Comparison of ENCODE assay signal across 8 mouse cellular contexts in the genomic region with DNA sequence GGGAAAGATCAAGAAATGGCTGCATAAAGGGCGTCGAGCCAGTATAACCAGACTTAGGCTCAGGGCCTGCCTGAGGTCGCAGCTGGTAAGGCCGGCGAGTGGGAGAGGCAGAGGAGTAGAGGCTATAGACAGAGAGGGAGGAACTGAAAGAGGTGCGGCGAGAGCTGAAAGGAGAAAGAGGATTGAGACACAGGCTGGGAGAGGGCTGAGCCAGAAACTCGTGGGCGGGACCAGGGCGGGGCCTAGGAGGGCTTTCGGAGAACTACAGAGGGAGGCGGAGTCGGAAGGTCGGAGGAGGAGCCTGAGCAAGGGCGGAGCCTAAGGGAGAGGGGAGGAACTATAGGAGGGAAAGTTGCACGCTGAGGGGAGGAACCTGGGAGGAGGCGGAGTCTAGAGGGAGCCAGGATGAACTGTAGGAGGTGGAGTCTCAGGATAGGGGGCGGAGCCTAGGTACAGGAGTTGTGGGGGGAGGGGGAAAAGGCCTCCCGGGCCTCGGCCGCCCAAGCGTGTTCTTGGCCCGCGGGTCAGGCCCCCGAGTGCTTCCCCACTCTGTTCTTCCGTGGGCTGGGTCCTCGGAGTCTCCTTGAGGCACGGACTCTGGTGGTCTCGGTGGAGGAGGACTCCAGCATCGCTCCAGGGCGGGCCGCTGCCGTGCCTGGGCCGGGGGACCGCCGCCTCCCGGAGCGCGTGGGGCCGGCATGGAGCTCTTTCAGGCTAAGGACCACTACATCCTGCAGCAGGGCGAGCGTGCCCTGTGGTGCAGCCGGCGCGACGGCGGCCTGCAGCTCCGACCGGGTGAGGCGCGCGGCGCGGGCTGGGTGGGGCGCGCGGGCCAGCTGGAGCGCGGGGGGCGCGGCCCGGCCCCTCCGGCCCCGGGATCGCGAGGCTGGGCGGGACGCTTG. TPM values are rescaled to one million over a fixed set of nuclear protein-coding genes. Genes with fewer than 3 reads are reported as not detected.
A peak's percentile ranks its signal among the peaks of the same experiment; 100 is the strongest.
DNase-seq lines count a peak whose midpoint lies in the region; ATAC-seq and TF ChIP-seq lines count a peak whose summit lies in the region.

Gene Inpp5f, plus strand, starts transcription at position 432 of the 902 bp plus-strand sequence.

- H3K4me3 ChIP-seq in hindbrain, embryonic 10.5 days: peak within 1 kb of the TSS; percentile 87
- peak within 1 kb of the TSS; percentile 82 for H3K4me3 ChIP-seq in lung, postnatal 0 days (ENCODE audit: low read depth, low read length)

- WGBS in hindbrain, embryonic 10.5 days: 2% methylated on average over 68 of the region's 68 CpGs
- WGBS in lung, postnatal 0 days: 2% methylated on average over 43 of the region's 68 CpGs

- peak within 1 kb of the TSS; percentile 74 for H3K9ac ChIP-seq in lung, postnatal 0 days (replicated peaks; ENCODE audit: low read depth)

- peak within 1 kb of the TSS; percentile 94 for H3K27ac ChIP-seq in hindbrain, embryonic 10.5 days
- peak within 1 kb of the TSS; percentile 86 for H3K27ac ChIP-seq in lung, postnatal 0 days (ENCODE audit: low read length)

- TF ChIP-seq EP300 in lung, postnatal 0 days (IDR thresholded peaks at IDR 0.05): no peak

- H3K27me3 ChIP-seq in hindbrain, embryonic 10.5 days (ENCODE audit: insufficient read depth, poor library complexity, severe bottlenecking): no peaks in the 10 kb centered on the region
- no peaks in the 10 kb centered on the region for H3K27me3 ChIP-seq in lung, postnatal 0 days (replicated peaks; ENCODE audit: insufficient read depth, low read length)

- 0 out of 2 replicates have a peak, but pooled peaks have one; percentile 7 for TF ChIP-seq CTCF in lung, postnatal 0 days (IDR thresholded peaks at IDR 0.05)

- peak; percentile 99 for ATAC-seq in frontal cortex, adult (ENCODE audit: low TSS enrichment)
- peak; percentile 99 for ATAC-seq in lung, postnatal 0 days

- H3K4me2 ChIP-seq in lung, postnatal 0 days (replicated peaks; ENCODE audit: low read depth, low read length): peak within 1 kb of the TSS; percentile 82

- peak; percentile 98 for DNase-seq in MN1 (ENCODE audit: low spot score)
- peak; percentile 100 for DNase-seq in cerebellum, adult 9-10 months
- DNase-seq in hindbrain, embryonic 10.5 days (ENCODE audit: low spot score): peak; percentile 99
- peak; percentile 99 for DNase-seq in layer of hippocampus, adult 9-11 months
- peak; percentile 100 for DNase-seq in lung, postnatal 0 days (ENCODE audit: low spot score)
- peak; percentile 99 for DNase-seq in ovary, postnatal 14 days (ENCODE audit: low spot score)
- peak; percentile 99 for DNase-seq in thymus, postnatal 14 days

- H3K9me3 ChIP-seq in hindbrain, embryonic 10.5 days: 0 out of 2 replicates have a peak, but pooled peaks cover 3% of the 10 kb centered on the region
- H3K9me3 ChIP-seq in lung, postnatal 0 days (ENCODE audit: low read length): no peaks in the 10 kb centered on the region

- H3K36me3 ChIP-seq in hindbrain, embryonic 10.5 days: no peaks in the 10 kb centered on the region
- no peaks in the 10 kb centered on the region for H3K36me3 ChIP-seq in lung, postnatal 0 days (ENCODE audit: insufficient read depth, low read length)

- H3K4me1 ChIP-seq in hindbrain, embryonic 10.5 days (replicated peaks): peaks cover 25% of the 10 kb centered on the region
- no peaks in the 10 kb centered on the region; the same call in 1 of the 2 replicates for H3K4me1 ChIP-seq in lung, postnatal 0 days (ENCODE audit: insufficient read depth, low read depth, low read length)

RNA-seq across cellular contexts. Expression of gene Inpp5f, which starts in this region (rescaled TPM):
- 41.5 and 63.6 TPM in 2 replicates for polyA plus RNA-seq in hindbrain, embryonic 10.5 days (2016; fragmentation: Nextera tagmentation; extraction: Ambion mirVana)
- polyA plus RNA-seq in lung, postnatal 0 days (2015; fragmentation: Nextera tagmentation; extraction: Ambion mirVana): 10.6 and 10.7 TPM in 2 replicates

Comparison
In these comparisons a context has a peak if more than half of its experiments do, and no peak if none do; other contexts are left out.
1. Peak in every context shown above with its lines: DNase-seq, ATAC-seq, H3K4me3 ChIP-seq and H3K27ac ChIP-seq.